Mouse (Mus musculus) neural tube, embryonic 15.5 days (tissue): Measurements from ENCODE around the gene Pdzd2. TPM values are rescaled to one million over a fixed set of nuclear protein-coding genes. Genes with fewer than 3 reads are reported as not detected.
A peak's percentile ranks its signal among the peaks of the same experiment; 100 is the strongest.

Experiments
- ATAC-seq: fragments of 200-750 bp; cut with Nextera tagmentation; 2 replicates; pipeline ENCODE4 v1.8.0; 2017; ENCODE audit warnings: mild to moderate bottlenecking, moderate TSS enrichment, moderate library complexity; ENCODE audit not compliant: low FRiP score
- H3K27ac ChIP-seq: fragments of 300-500 bp; sonication (generic); replicated peaks from 2 replicates; pipeline ENCODE4 v1.5.1; 2015; ENCODE audit warnings: mild to moderate bottlenecking, inconsistent platforms
- H3K27me3 ChIP-seq: fragments of 300-500 bp; sonication (generic); replicated peaks from 2 replicates; pipeline ENCODE4 v1.6.1; 2015; ENCODE audit warnings: inconsistent platforms
- H3K36me3 ChIP-seq: fragments of 300-500 bp; sonication (generic); 2 replicates; pipeline ENCODE4 v1.6.1; 2015; ENCODE audit warnings: inconsistent platforms
- H3K4me1 ChIP-seq: fragments of 300-500 bp; sonication (generic); 2 replicates; pipeline ENCODE4 v1.6.1; 2015; ENCODE audit warnings: inconsistent platforms
- H3K4me2 ChIP-seq: fragments of 300-500 bp; sonication (generic); 2 replicates; pipeline ENCODE4 v1.6.1; 2015; ENCODE audit warnings: inconsistent platforms, mild to moderate bottlenecking, moderate library complexity
- H3K4me3 ChIP-seq: fragments of 300-500 bp; sonication (generic); replicated peaks from 2 replicates; pipeline ENCODE4 v1.5.1; 2015; ENCODE audit warnings: mild to moderate bottlenecking, inconsistent platforms
- H3K9ac ChIP-seq: fragments of 300-500 bp; sonication (generic); replicated peaks from 2 replicates; pipeline ENCODE4 v1.6.1; 2015; ENCODE audit warnings: mild to moderate bottlenecking, inconsistent platforms
- H3K9me3 ChIP-seq: fragments of 300-500 bp; sonication (generic); replicated peaks from 2 replicates; pipeline ENCODE4 v1.6.1; 2016; ENCODE audit warnings: inconsistent platforms
- WGBS: fragments of 180-500 bp; shearing (Covaris S2); methylation state at CpG from one replicate; pipeline ENCODE4 v1.1.7; 2015; ENCODE audit warnings: mixed read lengths; 5-methylcytosine and 5-hydroxymethylcytosine counted together
- polyA plus RNA-seq: library from polyadenylated mRNA; unstranded; fragments of >200 nt; fragmentation: Nextera tagmentation; extraction: Ambion mirVana; gene quantifications from 2 replicates; pipeline ENCODE4 v1.2.1, GENCODE M21; 2015

Gene Pdzd2
- polyA plus RNA-seq, 1 experiment from 2014 or later, result 16.7 TPM

GRCm38 (mm10) chr15:12366072-12366469 is 373.7 kb downstream of the Pdzd2 start:
- H3K4me1 ChIP-seq, result peaks cover 29% of the 10 kb centered on the region
- no peaks in the 10 kb centered on the region; the same call in 1 of the 2 replicates for H3K36me3 ChIP-seq
- H3K27ac ChIP-seq, result peak overlapping the region; percentile 82
- H3K9ac ChIP-seq, result no peak overlapping the region
- no peaks in the 10 kb centered on the region for H3K9me3 ChIP-seq
- peak; percentile 87 for ATAC-seq
- no peak overlapping the region for H3K4me3 ChIP-seq
- WGBS, result 13% methylated on average over 3 of the region's 3 CpGs
- peak overlapping the region; percentile 13; the same call in 1 of the 2 replicates for H3K4me2 ChIP-seq
- H3K27me3 ChIP-seq, result no peaks in the 10 kb centered on the region

- WGBS, result 59% methylated on average over 15 of the region's 15 CpGs
- Histone ChIP-seq H3K36me3 (no peaks in the 10 kb centered on the region; the same call in 1 of the 2 replicates), H3K4me3 (no peak overlapping the region), H3K27me3 (no peaks in the 10 kb centered on the region), H3K27ac (peak overlapping the region; percentile 82), H3K9ac (no peak overlapping the region), H3K4me2 (no peak overlapping the region), H3K9me3 (no peaks in the 10 kb centered on the region), H3K4me1 (peaks cover 29% of the 10 kb centered on the region)
- ATAC-seq, result peak; percentile 1; the same call in 1 of the 2 replicates
Observed at GRCm38 (mm10) chr15:12365416-12366071, 374.2 kb downstream of the Pdzd2 start.

DNA sequence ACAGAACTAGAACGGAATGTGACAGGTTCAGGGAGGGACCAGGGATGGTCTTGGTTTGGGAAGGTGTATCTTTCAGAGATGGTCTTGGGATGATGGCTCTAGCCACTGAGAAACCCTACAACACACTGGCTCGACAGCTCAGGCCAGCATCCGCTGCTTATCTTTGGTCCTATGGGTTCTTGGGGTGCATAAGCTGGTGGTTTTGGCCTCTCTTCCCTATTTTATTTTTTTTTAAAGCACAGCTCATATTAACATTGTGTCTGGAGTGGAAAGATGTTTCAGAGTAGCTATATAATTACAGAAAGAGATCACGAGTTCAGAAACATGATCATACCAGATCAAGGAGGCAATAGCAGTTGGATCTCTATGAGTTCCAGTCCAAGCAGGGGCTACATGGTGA is 375.6 kb downstream of the Pdzd2 start:
- Histone ChIP-seq H3K4me3 (no peak overlapping the region), H3K27ac (no peak overlapping the region), H3K9ac (no peak overlapping the region), H3K27me3 (no peaks in the 10 kb centered on the region), H3K36me3 (no peaks in the 10 kb centered on the region; the same call in 1 of the 2 replicates), H3K4me2 (no peak overlapping the region), H3K9me3 (no peaks in the 10 kb centered on the region), H3K4me1 (peaks cover 29% of the 10 kb centered on the region)
- ATAC-seq, result no peak
- 89% methylated on average over 4 of the region's 4 CpGs for WGBS

- ATAC-seq, result no peak
- Histone ChIP-seq H3K36me3 (no peaks in the 10 kb centered on the region; the same call in 1 of the 2 replicates), H3K27me3 (no peaks in the 10 kb centered on the region), H3K9ac (no peak overlapping the region), H3K9me3 (no peaks in the 10 kb centered on the region), H3K4me3 (no peak overlapping the region), H3K27ac (no peak overlapping the region), H3K4me1 (peaks cover 24% of the 10 kb centered on the region), H3K4me2 (no peak overlapping the region)
- 86% methylated on average over 6 of the region's 6 CpGs for WGBS
Observed at GRCm38 (mm10) chr15:12362701-12363040, 377.1 kb downstream of the Pdzd2 start.

DNA sequence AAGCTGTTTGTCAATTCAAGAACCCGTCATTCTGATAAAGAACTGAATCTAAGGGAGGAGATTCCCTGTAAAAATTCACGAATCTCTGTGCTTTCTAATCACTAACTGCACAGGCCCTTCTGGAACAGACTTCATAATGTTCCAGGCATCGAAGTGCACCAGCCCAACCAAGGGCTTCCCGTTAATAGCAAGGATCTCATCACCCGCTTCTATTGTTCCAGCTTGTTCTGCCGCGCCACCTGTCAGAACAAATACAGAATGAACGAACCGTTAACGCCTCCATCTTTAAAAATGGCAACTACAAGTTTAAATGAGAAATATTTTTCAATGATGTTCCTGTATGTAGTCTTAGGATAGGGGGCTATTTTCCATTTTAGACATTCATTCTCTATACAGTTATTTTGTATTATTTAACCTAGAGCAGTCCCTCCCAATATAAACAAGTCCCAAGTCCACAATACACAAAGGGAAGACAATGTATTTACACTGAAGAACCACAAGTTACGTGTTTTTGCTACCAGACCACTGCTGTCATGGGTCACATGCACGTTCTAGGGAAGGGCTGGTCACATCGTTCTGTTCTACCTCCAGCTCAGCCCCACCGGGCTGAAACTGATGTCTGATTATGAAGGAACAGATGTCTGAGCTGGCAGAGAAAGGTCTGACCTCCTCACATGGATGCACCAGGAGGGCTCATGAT is 377.6 kb downstream of the Pdzd2 start:
- 90% methylated on average over 14 of the region's 14 CpGs for WGBS
- Histone ChIP-seq H3K9me3 (no peaks in the 10 kb centered on the region), H3K27ac (no peak overlapping the region), H3K9ac (no peak overlapping the region), H3K4me2 (no peak overlapping the region), H3K4me3 (no peak overlapping the region), H3K36me3 (no peaks in the 10 kb centered on the region; the same call in 1 of the 2 replicates), H3K27me3 (no peaks in the 10 kb centered on the region), H3K4me1 (peaks cover 20% of the 10 kb centered on the region)
- ATAC-seq, result no peak

- Histone ChIP-seq H3K4me3 (no peak overlapping the region), H3K27me3 (no peaks in the 10 kb centered on the region), H3K9ac (no peak overlapping the region), H3K4me1 (peaks cover 6% of the 10 kb centered on the region), H3K27ac (no peak overlapping the region; the same call in none of the 2 replicates), H3K36me3 (peaks cover 3% of the 10 kb centered on the region; the same call in 1 of the 2 replicates), H3K9me3 (no peaks in the 10 kb centered on the region), H3K4me2 (no peak overlapping the region)
- WGBS, result 79% methylated on average over 19 of the region's 19 CpGs
- no peak for ATAC-seq
Observed at GRCm38 (mm10) chr15:12360519-12361212, 379.1 kb downstream of the Pdzd2 start.

DNA sequence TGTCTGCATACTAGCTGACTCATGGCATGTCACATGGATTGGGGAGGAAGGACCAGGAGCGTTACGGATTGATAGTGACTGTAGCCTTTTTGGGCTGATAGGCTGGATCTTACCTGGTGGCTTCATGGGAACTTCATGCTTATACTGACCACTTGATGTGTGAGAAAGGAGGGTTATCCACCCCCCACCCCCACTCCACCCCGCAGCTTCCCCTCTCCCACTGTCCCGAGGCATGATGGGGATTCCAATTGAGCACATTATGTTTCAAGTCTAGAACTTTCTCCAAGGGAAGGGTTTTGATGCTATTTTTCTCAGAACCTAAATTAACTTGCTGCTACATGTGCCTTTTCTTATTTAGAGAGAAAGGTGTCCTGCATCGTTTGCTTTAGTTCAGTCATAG is 381.3 kb downstream of the Pdzd2 start:
- Histone ChIP-seq H3K4me2 (no peak overlapping the region), H3K27ac (no peak overlapping the region), H3K27me3 (no peaks in the 10 kb centered on the region), H3K9me3 (no peaks in the 10 kb centered on the region), H3K4me3 (no peak overlapping the region), H3K36me3 (peaks cover 17% of the 10 kb centered on the region; the same call in 1 of the 2 replicates), H3K4me1 (no peaks in the 10 kb centered on the region), H3K9ac (no peak overlapping the region)
- no peak for ATAC-seq
- 95% methylated on average over 5 of the region's 5 CpGs for WGBS

DNA sequence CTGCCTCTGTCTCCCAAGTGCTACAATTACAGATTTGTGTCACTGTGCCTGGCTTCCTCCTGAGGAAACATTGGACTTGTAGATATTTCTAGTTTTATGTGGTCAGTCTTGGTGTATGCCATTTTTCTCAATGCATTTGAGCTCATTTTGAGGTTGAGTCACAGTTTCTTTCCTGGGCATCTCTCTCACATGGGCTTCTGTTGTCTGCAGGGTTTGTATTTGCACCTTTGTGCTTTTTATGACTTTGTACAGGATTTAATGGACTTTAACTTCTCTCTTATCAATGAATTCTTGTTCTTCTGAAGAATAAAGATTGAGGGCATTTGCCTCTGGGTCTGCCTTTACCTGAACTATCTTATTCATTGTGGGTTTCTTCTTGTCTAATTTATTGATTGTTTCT is 382.3 kb downstream of the Pdzd2 start:
- H3K4me3 ChIP-seq, result no peak overlapping the region
- no peak overlapping the region for H3K4me2 ChIP-seq
- H3K4me1 ChIP-seq, result no peaks in the 10 kb centered on the region
- no peak overlapping the region for H3K9ac ChIP-seq
- H3K27me3 ChIP-seq, result no peaks in the 10 kb centered on the region
- H3K9me3 ChIP-seq, result no peaks in the 10 kb centered on the region
- H3K27ac ChIP-seq, result no peak overlapping the region
- no peak for ATAC-seq
- peaks cover 21% of the 10 kb centered on the region; the same call in 1 of the 2 replicates for H3K36me3 ChIP-seq

- no peaks in the 10 kb centered on the region for H3K27me3 ChIP-seq
- H3K4me2 ChIP-seq, result no peak overlapping the region
- H3K4me1 ChIP-seq, result no peaks in the 10 kb centered on the region
- H3K36me3 ChIP-seq, result peaks cover 24% of the 10 kb centered on the region
- no peak overlapping the region for H3K9ac ChIP-seq
- H3K9me3 ChIP-seq, result no peaks in the 10 kb centered on the region
- no peak overlapping the region for H3K4me3 ChIP-seq
- WGBS, result 81% methylated on average over 7 of the region's 7 CpGs
- ATAC-seq, result no peak
- H3K27ac ChIP-seq, result no peak overlapping the region
Observed at GRCm38 (mm10) chr15:12355907-12356306, 383.8 kb downstream of the Pdzd2 start.

DNA sequence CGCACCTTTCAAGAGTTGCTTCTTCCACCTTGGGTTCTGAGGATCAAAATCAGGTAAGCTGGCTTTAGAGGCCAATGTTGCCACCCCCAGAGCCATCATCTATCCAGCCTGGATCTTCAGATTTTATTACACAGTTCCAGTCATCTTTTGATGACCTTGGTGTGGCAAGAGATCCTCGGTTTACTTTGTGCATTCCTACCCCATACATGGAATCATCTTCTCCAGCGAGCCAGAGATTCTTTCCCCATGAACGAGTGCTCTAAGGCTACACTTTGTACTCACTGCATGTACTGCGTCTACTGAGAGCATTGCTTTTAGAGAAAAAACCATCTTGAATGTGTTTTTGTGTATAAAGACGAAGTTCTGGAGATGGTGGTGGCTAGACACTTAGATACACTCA is 384.5 kb downstream of the Pdzd2 start:
- Histone ChIP-seq H3K27ac (no peak overlapping the region), H3K36me3 (peaks cover 24% of the 10 kb centered on the region), H3K4me1 (no peaks in the 10 kb centered on the region), H3K9ac (no peak overlapping the region), H3K9me3 (no peaks in the 10 kb centered on the region), H3K4me3 (no peak overlapping the region), H3K27me3 (no peaks in the 10 kb centered on the region), H3K4me2 (no peak overlapping the region)
- ATAC-seq, result no peak
- WGBS, result 85% methylated on average over 6 of the region's 6 CpGs

DNA sequence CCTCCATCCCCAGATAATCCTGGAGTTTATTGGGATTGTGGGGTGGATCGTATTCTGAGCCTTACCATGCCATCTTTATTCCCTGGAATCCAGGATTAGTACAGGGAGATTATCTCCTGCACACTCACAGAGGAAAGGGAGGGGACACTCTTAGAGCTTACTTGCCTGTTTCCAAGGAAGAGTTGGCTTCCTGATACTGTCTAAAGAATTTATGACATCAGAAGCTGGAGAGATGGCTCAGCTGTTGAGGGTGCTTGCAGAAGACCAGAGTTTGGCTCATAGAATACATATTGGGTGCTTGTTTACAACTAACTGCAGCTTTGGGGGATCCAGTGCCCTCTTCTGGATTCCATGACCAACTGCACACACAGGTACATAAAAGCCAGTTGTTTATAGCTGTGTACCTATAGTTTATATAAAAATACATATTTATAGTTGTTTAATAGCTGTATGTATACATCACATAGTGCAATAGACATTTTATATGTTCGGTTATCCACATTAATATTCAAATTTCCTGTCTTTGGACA is 385.4 kb downstream of the Pdzd2 start:
- Histone ChIP-seq H3K27me3 (no peaks in the 10 kb centered on the region), H3K4me1 (no peaks in the 10 kb centered on the region), H3K9ac (no peak overlapping the region), H3K27ac (no peak overlapping the region), H3K9me3 (no peaks in the 10 kb centered on the region), H3K4me2 (no peak overlapping the region), H3K4me3 (no peak overlapping the region), H3K36me3 (peaks cover 30% of the 10 kb centered on the region)
- no peak for ATAC-seq
- WGBS, result 92% methylated on average over 2 of the region's 2 CpGs
